Mouse (Mus musculus) midbrain, embryonic 12.5 days (tissue): ENCODE results near the gene Trem1. TPM values are rescaled to one million over a fixed set of nuclear protein-coding genes. Genes with fewer than 3 reads are reported as not detected.

Experiments
- ATAC-seq: fragments of 200-750 bp; cut with Nextera tagmentation; 2 replicates; pipeline ENCODE4 v1.8.0; 2017; ENCODE audit warnings: low read depth, moderate TSS enrichment, moderate library complexity; ENCODE audit not compliant: low FRiP score
- H3K27ac ChIP-seq: fragments of 300-500 bp; sonication (generic); replicated peaks from 2 replicates; pipeline ENCODE4 v1.5.1; 2016; ENCODE audit warnings: mild to moderate bottlenecking
- H3K27me3 ChIP-seq: fragments of 300-500 bp; sonication (generic); 2 replicates; pipeline ENCODE4 v1.6.1; 2016; ENCODE audit warnings: mild to moderate bottlenecking
- H3K36me3 ChIP-seq: fragments of 300-500 bp; sonication (generic); 2 replicates; pipeline ENCODE4 v1.6.1; 2016
- H3K4me1 ChIP-seq: fragments of 300-500 bp; sonication (generic); 2 replicates; pipeline ENCODE4 v1.6.1; 2016
- H3K4me2 ChIP-seq: fragments of 300-500 bp; sonication (generic); replicated peaks from 2 replicates; pipeline ENCODE4 v1.6.1; 2016; ENCODE audit warnings: mild to moderate bottlenecking, moderate library complexity
- H3K4me3 ChIP-seq: fragments of 300-500 bp; sonication (generic); 2 replicates; pipeline ENCODE4 v1.5.1; 2016; ENCODE audit warnings: mild to moderate bottlenecking
- H3K9ac ChIP-seq: fragments of 300-500 bp; sonication (generic); replicated peaks from 2 replicates; pipeline ENCODE4 v1.6.1; 2016; ENCODE audit warnings: mild to moderate bottlenecking, moderate library complexity
- H3K9me3 ChIP-seq: fragments of 300-500 bp; sonication (generic); 2 replicates; pipeline ENCODE4 v1.6.1; 2016; ENCODE audit warnings: mild to moderate bottlenecking
- whole genome bisulfite sequencing: fragments of 180-500 bp; shearing (Covaris S2); methylation state at CpG from one replicate; pipeline ENCODE4 v1.1.7; 2016; 5-methylcytosine and 5-hydroxymethylcytosine counted together
- polyA plus RNA-seq: library from polyadenylated mRNA; unstranded; fragments of >200 nt; fragmentation: Nextera tagmentation; extraction: Ambion mirVana; gene quantifications from 2 replicates; pipeline ENCODE4 v1.2.1, GENCODE M21; 2016

Trem1 gene
- polyA plus RNA-seq, result 0.08 and 0.11 TPM in 2 replicates

GRCm38 (mm10) chr17:48232518-48232917 is at the start of gene Trem1:
Trem1 (plus strand) TSS chr17:48232768.
- H3K4me2 ChIP-seq, result no peak within 1 kb of the TSS
- H3K9me3 ChIP-seq, result no peaks in the 10 kb centered on the region
- no peak within 1 kb of the TSS for H3K27ac ChIP-seq
- no peak for ATAC-seq
- no peak within 1 kb of the TSS for H3K9ac ChIP-seq
- H3K27me3 ChIP-seq, result no peaks in the 10 kb centered on the region
- WGBS, result 81% methylated on average over 6 of the region's 6 CpGs
- H3K4me3 ChIP-seq, result no peak within 1 kb of the TSS
- H3K4me1 ChIP-seq, result no peaks in the 10 kb centered on the region
- H3K36me3 ChIP-seq, result no peaks in the 10 kb centered on the region

DNA sequence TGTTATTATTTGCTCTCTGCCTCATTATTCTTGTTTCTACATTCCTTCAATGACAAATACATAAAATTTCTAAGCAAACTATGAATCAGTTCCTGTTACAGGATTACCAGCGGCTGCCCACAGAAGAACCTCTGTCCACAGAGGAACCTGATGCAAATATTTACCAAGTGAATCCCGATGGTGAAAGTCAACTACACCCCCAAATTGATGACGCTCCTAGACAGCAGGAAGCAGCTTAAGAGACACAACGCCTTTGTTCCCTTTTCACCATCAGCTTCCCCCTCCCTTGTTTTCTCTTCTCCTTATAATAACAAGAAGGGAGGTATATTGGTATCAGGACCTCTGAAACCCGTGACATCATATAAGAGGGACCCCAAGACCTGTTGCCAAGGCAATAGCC is 47.3 kb upstream of the Trem1 start:
- Histone ChIP-seq H3K27me3 (no peaks in the 10 kb centered on the region), H3K9ac (no peak overlapping the region), H3K4me1 (no peaks in the 10 kb centered on the region), H3K4me2 (no peak overlapping the region), H3K4me3 (no peak overlapping the region), H3K36me3 (no peaks in the 10 kb centered on the region), H3K9me3 (no peaks in the 10 kb centered on the region), H3K27ac (no peak overlapping the region)
- no peak for ATAC-seq
- 74% methylated on average over 5 of the region's 5 CpGs for WGBS

- Histone ChIP-seq H3K4me2 (no peak overlapping the region), H3K4me1 (no peaks in the 10 kb centered on the region), H3K27me3 (no peaks in the 10 kb centered on the region), H3K9me3 (no peaks in the 10 kb centered on the region), H3K9ac (no peak overlapping the region), H3K27ac (no peak overlapping the region), H3K36me3 (no peaks in the 10 kb centered on the region), H3K4me3 (no peak overlapping the region)
- WGBS, result 77% methylated on average over 2 of the region's 2 CpGs
- no peak for ATAC-seq
These were observed 40.2 kb upstream of the Trem1 start for GRCm38 (mm10) chr17:48192366-48192765.

DNA sequence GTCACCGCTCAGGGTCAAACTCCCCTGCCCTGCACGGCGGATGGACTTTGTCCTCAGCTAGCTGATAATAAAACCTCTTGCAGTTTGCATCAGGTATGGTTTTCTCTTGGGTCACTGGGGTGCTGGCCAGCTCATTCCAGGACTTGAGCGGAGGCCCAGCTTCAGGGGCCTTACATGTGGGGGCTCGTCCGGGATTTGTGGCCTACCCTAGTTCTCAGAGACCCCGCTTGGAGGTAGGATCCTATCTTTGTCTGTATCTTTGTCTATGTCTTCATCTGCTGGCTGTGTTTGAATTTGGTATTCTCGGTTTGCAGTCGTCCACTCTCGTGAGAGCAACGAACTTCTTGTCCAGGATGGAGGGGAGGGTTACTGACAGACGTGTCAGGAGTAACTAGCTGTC is 29.5 kb upstream of the Trem1 start:
- peaks cover 20% of the 10 kb centered on the region for H3K9me3 ChIP-seq
- no peak overlapping the region for H3K27ac ChIP-seq
- no peak overlapping the region for H3K4me3 ChIP-seq
- no peak overlapping the region for H3K9ac ChIP-seq
- no peaks in the 10 kb centered on the region for H3K36me3 ChIP-seq
- no peak overlapping the region for H3K4me2 ChIP-seq
- H3K4me1 ChIP-seq, result no peaks in the 10 kb centered on the region
- no peaks in the 10 kb centered on the region for H3K27me3 ChIP-seq
- ATAC-seq, result no peak
- WGBS, result 95% methylated on average over 12 of the region's 12 CpGs

- H3K9ac ChIP-seq, result no peak overlapping the region
- H3K4me1 ChIP-seq, result no peaks in the 10 kb centered on the region
- WGBS, result 95% methylated on average over 12 of the region's 12 CpGs
- H3K4me2 ChIP-seq, result no peak overlapping the region
- no peaks in the 10 kb centered on the region for H3K36me3 ChIP-seq
- no peak overlapping the region for H3K4me3 ChIP-seq
- H3K27me3 ChIP-seq, result no peaks in the 10 kb centered on the region
- ATAC-seq, result no peak
- no peaks in the 10 kb centered on the region for H3K9me3 ChIP-seq
- no peak overlapping the region for H3K27ac ChIP-seq
These were observed 20.0 kb upstream of the Trem1 start for GRCm38 (mm10) chr17:48212596-48212995.

DNA sequence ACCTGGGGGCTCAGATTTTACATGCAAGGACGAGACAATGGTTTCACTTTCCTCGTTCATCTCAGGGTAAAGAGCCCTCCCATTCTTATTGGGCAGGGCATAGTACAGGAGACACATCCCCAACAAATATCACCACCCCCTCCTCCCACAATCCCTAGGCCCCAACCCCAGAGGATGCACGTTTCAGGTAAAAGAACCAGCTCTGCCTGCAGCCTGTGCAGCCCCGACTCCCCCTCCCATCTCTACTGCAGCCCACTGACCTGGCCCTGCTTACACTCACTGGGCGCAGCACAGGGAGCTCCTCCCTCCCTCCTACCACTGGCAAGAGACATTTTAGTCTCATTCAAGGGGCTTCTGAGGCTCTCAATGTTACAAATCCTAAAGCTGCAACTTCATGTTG is 19.1 kb upstream of the Trem1 start:
- Histone ChIP-seq H3K9me3 (no peaks in the 10 kb centered on the region), H3K4me2 (no peak overlapping the region), H3K4me3 (no peak overlapping the region), H3K27me3 (no peaks in the 10 kb centered on the region), H3K9ac (no peak overlapping the region), H3K36me3 (no peaks in the 10 kb centered on the region), H3K4me1 (no peaks in the 10 kb centered on the region), H3K27ac (no peak overlapping the region)
- no peak for ATAC-seq
- WGBS, result 70% methylated on average over 5 of the region's 5 CpGs

GRCm38 (mm10) chr17:48215429-48215828 is 17.1 kb upstream of the Trem1 start:
- ATAC-seq, result no peak
- no peak overlapping the region for H3K4me2 ChIP-seq
- no peak overlapping the region for H3K27ac ChIP-seq
- H3K4me1 ChIP-seq, result no peaks in the 10 kb centered on the region
- H3K4me3 ChIP-seq, result no peak overlapping the region
- no peaks in the 10 kb centered on the region for H3K9me3 ChIP-seq
- H3K9ac ChIP-seq, result no peak overlapping the region
- 85% methylated on average over 1 of the region's 1 CpGs for WGBS
- H3K36me3 ChIP-seq, result no peaks in the 10 kb centered on the region
- H3K27me3 ChIP-seq, result no peaks in the 10 kb centered on the region

DNA sequence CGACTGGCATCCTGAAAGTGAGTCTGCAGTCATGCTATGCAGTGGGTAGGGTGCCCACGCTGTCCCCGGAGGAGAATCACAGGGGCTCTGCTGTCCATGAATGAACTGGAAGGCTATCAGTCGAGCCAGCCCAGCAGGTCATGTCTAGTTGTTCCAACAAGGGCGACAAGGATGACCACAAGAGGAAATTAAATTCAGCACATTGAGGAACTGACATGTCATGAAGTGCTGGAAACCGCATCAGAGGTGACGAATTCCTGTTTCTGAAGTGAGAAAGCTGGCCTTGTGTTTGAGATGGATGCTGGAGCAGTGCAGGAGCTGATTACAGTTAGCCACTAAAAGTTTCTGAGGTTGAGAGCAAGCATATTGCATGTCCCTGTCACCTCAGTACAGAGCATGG is 1.9 kb upstream of the Trem1 start:
- H3K27me3 ChIP-seq, result no peaks in the 10 kb centered on the region
- no peak overlapping the region for H3K4me3 ChIP-seq
- no peak overlapping the region for H3K27ac ChIP-seq
- WGBS, result 91% methylated on average over 7 of the region's 7 CpGs
- H3K4me2 ChIP-seq, result no peak overlapping the region
- H3K9me3 ChIP-seq, result no peaks in the 10 kb centered on the region
- ATAC-seq, result no peak
- no peaks in the 10 kb centered on the region for H3K36me3 ChIP-seq
- H3K4me1 ChIP-seq, result no peaks in the 10 kb centered on the region
- H3K9ac ChIP-seq, result no peak overlapping the region

DNA sequence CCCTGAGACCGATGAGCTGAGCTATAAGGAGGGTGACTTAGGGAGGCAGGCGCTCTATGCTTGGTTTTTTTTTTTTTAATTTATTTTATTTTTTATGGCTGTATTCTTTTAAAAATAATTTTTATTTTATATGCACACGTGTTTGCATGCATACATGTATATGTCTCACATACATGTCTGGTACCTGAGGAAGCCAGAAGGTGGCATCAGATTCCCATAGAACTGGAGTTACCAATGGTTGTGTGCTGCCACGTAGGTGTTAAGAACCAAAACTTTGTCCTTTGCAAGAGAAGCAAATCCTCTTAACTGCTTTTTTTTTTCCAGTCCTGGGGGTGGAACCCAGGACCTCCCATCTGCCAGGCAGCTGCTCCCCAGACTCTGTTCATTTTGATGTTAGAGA is 1.2 kb downstream of the Trem1 start:
- Histone ChIP-seq H3K36me3 (no peaks in the 10 kb centered on the region), H3K27me3 (no peaks in the 10 kb centered on the region), H3K4me2 (no peak overlapping the region), H3K9ac (no peak overlapping the region), H3K9me3 (no peaks in the 10 kb centered on the region), H3K4me1 (no peaks in the 10 kb centered on the region), H3K27ac (no peak overlapping the region), H3K4me3 (no peak overlapping the region)
- 89% methylated on average over 4 of the region's 4 CpGs for WGBS
- no peak for ATAC-seq

DNA sequence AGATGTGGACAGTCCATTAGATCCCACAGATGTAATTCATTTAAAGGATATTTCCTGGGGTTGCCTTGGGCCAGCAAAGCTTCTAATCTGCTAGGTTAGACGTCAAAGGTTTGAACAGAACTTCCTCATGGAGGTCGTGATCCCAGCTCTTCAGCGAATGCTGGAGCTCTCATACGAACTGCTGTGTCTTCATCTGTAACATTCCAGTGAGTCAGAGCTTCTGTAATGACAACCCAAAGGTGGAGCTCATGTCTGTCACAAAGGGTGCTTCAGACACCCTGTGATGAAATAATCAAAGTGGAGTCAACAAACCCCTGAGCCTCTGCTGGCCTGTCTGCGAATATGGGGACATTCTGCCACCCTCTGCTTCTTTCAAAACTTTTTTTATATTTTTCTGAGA is 2.0 kb downstream of the Trem1 start:
- H3K27me3 ChIP-seq, result no peaks in the 10 kb centered on the region
- H3K4me2 ChIP-seq, result no peak overlapping the region
- WGBS, result 76% methylated on average over 5 of the region's 5 CpGs
- no peak overlapping the region for H3K4me3 ChIP-seq
- no peak overlapping the region for H3K9ac ChIP-seq
- ATAC-seq, result no peak
- H3K9me3 ChIP-seq, result no peaks in the 10 kb centered on the region
- H3K4me1 ChIP-seq, result no peaks in the 10 kb centered on the region
- no peak overlapping the region for H3K27ac ChIP-seq
- H3K36me3 ChIP-seq, result no peaks in the 10 kb centered on the region

DNA sequence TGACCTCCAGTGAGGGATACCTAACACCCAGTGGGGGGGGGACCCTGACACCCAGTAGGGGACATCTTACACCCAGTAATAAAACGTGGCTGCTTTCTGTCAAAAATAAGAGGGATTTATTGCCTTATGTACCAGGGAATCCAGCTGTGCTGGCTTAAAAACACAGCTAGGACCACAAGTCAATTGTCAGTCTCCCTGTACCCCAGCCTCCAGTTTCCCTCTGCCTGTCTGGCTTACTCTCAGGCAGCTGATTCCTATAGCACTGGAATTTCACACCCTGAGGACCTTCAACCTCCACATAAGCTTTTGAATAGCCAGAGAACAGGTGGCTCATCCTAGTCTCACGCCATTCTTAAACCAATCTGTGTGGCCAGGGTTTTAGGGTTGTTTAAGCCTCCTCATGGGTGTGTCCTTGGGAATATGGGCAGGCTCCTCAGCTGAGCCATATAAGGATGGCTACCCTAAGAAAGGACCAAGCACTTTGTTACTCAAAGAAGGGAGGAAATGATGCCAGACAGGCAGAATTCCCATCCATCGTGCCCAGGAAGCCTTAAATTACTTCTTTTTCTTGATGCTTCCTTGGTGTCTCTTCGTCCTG is 3.3 kb downstream of the Trem1 start:
- H3K27ac ChIP-seq, result no peak overlapping the region
- H3K9ac ChIP-seq, result no peak overlapping the region
- ATAC-seq, result no peak
- 55% methylated on average over 4 of the region's 4 CpGs for WGBS
- H3K9me3 ChIP-seq, result no peaks in the 10 kb centered on the region
- no peaks in the 10 kb centered on the region for H3K27me3 ChIP-seq
- no peaks in the 10 kb centered on the region for H3K4me1 ChIP-seq
- H3K4me3 ChIP-seq, result no peak overlapping the region
- no peaks in the 10 kb centered on the region for H3K36me3 ChIP-seq
- H3K4me2 ChIP-seq, result no peak overlapping the region

GRCm38 (mm10) chr17:48237621-48238020 is 5.1 kb downstream of the Trem1 start:
- Histone ChIP-seq H3K4me2 (no peak overlapping the region), H3K9me3 (no peaks in the 10 kb centered on the region), H3K27ac (no peak overlapping the region), H3K9ac (no peak overlapping the region), H3K27me3 (no peaks in the 10 kb centered on the region), H3K36me3 (no peaks in the 10 kb centered on the region), H3K4me3 (no peak overlapping the region), H3K4me1 (no peaks in the 10 kb centered on the region)
- ATAC-seq, result no peak
- 92% methylated on average over 8 of the region's 8 CpGs for WGBS

DNA sequence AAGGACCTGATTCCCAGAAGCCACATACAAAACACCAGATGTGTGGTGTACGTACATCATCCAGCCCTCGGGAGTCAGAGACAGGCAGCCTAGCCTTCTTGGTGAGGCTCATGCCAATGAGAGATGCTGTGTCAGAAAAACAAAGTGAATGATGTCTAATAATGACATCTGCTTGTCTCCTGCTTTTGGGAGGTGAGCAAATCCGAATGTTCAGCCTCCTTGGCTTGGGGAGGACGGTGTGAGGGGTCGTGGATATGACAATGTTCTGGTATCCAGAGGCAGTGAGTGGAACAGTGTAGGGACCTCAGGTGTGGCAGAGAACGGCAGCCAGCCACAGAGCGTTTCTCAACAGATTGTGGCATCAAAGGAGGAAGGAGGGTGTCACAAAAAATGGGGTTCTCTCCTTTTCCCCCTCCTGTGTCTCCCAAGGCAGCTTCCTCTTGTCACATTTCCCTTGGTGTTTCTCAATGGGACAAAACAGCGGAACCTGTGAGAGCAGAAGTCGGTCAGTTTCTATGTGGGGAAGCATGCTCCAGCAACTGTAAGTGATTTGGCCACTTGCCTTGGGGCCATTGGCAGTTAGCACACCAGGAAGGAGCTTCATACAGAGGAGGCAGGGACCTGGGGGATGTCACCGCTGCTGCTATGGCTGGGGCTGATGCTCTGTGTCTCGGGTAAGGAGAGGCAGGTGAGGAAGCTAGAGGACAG is 14.8 kb downstream of the Trem1 start, which contains the start of gene Trem3:
Gene Trem3 (plus strand): TSS at position 557 of the 708 bp plus-strand sequence.
- Histone ChIP-seq H3K27me3 (no peaks in the 10 kb centered on the region), H3K4me1 (no peaks in the 10 kb centered on the region), H3K4me2 (no peak within 1 kb of the TSS), H3K9ac (no peak within 1 kb of the TSS), H3K9me3 (no peaks in the 10 kb centered on the region), H3K4me3 (no peak within 1 kb of the TSS), H3K27ac (no peak within 1 kb of the TSS), H3K36me3 (no peaks in the 10 kb centered on the region)
- no peak for ATAC-seq
- 85% methylated on average over 11 of the region's 11 CpGs for WGBS
